Mouse (Mus musculus) neural tube, embryonic 14.5 days (tissue): ENCODE measurements around the gene Sp2. TPM values are rescaled to one million over a fixed set of nuclear protein-coding genes. Genes with fewer than 3 reads are reported as not detected.

Experiments
- ATAC-seq: fragments of 200-750 bp; cut with Nextera tagmentation; 2 replicates; pipeline ENCODE4 v1.8.0; 2017; ENCODE audit warnings: low read depth, mild to moderate bottlenecking, moderate TSS enrichment, moderate library complexity
- H3K27ac ChIP-seq: fragments of 300-500 bp; sonication (generic); 2 replicates; pipeline ENCODE4 v1.5.1; 2014; ENCODE audit warnings: low read depth, mild to moderate bottlenecking, control low read depth, low read length, moderate library complexity, mixed read lengths
- H3K27me3 ChIP-seq: fragments of 300-500 bp; sonication (generic); 2 replicates; pipeline ENCODE4 v1.6.1; 2014; ENCODE audit warnings: low read length; ENCODE audit not compliant: control insufficient read depth, insufficient read depth
- H3K36me3 ChIP-seq: fragments of 300-500 bp; sonication (generic); 2 replicates; pipeline ENCODE4 v1.6.1; 2014; ENCODE audit warnings: low read length, mixed read lengths; ENCODE audit not compliant: control insufficient read depth, insufficient read depth
- H3K4me1 ChIP-seq: fragments of 300-500 bp; sonication (generic); 2 replicates; pipeline ENCODE4 v1.6.1; 2014; ENCODE audit warnings: low read length; ENCODE audit not compliant: control insufficient read depth, insufficient read depth
- H3K4me2 ChIP-seq: fragments of 300-500 bp; sonication (generic); 2 replicates; pipeline ENCODE4 v1.6.1; 2014; ENCODE audit warnings: mild to moderate bottlenecking, low read depth, low read length, control low read depth
- H3K4me3 ChIP-seq: fragments of 300-500 bp; sonication (generic); 2 replicates; pipeline ENCODE4 v1.5.1; 2014; ENCODE audit warnings: low read depth, low read length, control low read depth, mixed read lengths
- H3K9ac ChIP-seq: fragments of 300-500 bp; sonication (generic); replicated peaks from 2 replicates; pipeline ENCODE4 v1.6.1; 2014; ENCODE audit warnings: low read depth, mild to moderate bottlenecking, control low read depth, low read length, mixed read lengths
- H3K9me3 ChIP-seq: fragments of 300-500 bp; sonication (generic); 2 replicates; pipeline ENCODE4 v1.6.1; 2016; ENCODE audit warnings: low read length; ENCODE audit not compliant: control insufficient read depth
- WGBS: fragments of 180-500 bp; shearing (Covaris S2); extraction: QIAGEN DNeasy Blood & Tissue Kit; methylation state at CpG from one replicate; pipeline ENCODE4 v1.1.7; 2014; 5-methylcytosine and 5-hydroxymethylcytosine counted together
- polyA plus RNA-seq: library from polyadenylated mRNA; unstranded; fragments of >200 nt; fragmentation: Nextera tagmentation; extraction: Ambion mirVana; gene quantifications from 2 replicates; pipeline ENCODE4 v1.2.1, GENCODE M21; 2014

Sp2 gene
- polyA plus RNA-seq, 1 experiment from 2014 or later = 14.7 TPM

- Histone ChIP-seq H3K9me3 (no peaks in the 10 kb centered on the region), H3K36me3 (no peaks in the 10 kb centered on the region), H3K4me2 (peak overlapping the region; percentile 11; the same call in 1 of the 2 replicates), H3K4me3 (no peak overlapping the region), H3K27ac (no peak overlapping the region), H3K4me1 (peaks cover 4% of the 10 kb centered on the region; the same call in 1 of the 2 replicates), H3K9ac (no peak overlapping the region), H3K27me3 (no peaks in the 10 kb centered on the region)
- no peak for ATAC-seq
- 85% methylated on average over 11 of the region's 11 CpGs for WGBS
Measured at GRCm38 (mm10) chr11:96967544-96968269, 15.1 kb downstream of the Sp2 start.

GRCm38 (mm10) chr11:96966914-96967543 is 15.7 kb downstream of the Sp2 start:
- 87% methylated on average over 13 of the region's 13 CpGs for WGBS
- H3K4me1 ChIP-seq = no peaks in the 10 kb centered on the region
- no peak overlapping the region for H3K9ac ChIP-seq
- H3K9me3 ChIP-seq = no peaks in the 10 kb centered on the region
- no peaks in the 10 kb centered on the region for H3K27me3 ChIP-seq
- no peak overlapping the region for H3K4me3 ChIP-seq
- no peaks in the 10 kb centered on the region for H3K36me3 ChIP-seq
- H3K27ac ChIP-seq = no peak overlapping the region
- ATAC-seq = no peak
- H3K4me2 ChIP-seq = peak overlapping the region; percentile 11; the same call in 1 of the 2 replicates

GRCm38 (mm10) chr11:96966172-96966571 is 16.6 kb downstream of the Sp2 start:
- Histone ChIP-seq H3K36me3 (peaks cover 4% of the 10 kb centered on the region; the same call in 1 of the 2 replicates), H3K4me2 (no peak overlapping the region), H3K9me3 (no peaks in the 10 kb centered on the region), H3K9ac (no peak overlapping the region), H3K27me3 (no peaks in the 10 kb centered on the region), H3K4me1 (no peaks in the 10 kb centered on the region), H3K27ac (no peak overlapping the region), H3K4me3 (no peak overlapping the region)
- 93% methylated on average over 3 of the region's 3 CpGs for WGBS
- no peak for ATAC-seq

- no peaks in the 10 kb centered on the region for H3K9me3 ChIP-seq
- H3K4me3 ChIP-seq = no peak overlapping the region
- H3K9ac ChIP-seq = no peak overlapping the region
- H3K4me1 ChIP-seq = no peaks in the 10 kb centered on the region
- WGBS = 16% methylated on average over 8 of the region's 8 CpGs
- no peaks in the 10 kb centered on the region for H3K27me3 ChIP-seq
- H3K4me2 ChIP-seq = no peak overlapping the region
- ATAC-seq = peak; percentile 58; the same call in 1 of the 2 replicates
- H3K36me3 ChIP-seq = peaks cover 23% of the 10 kb centered on the region
- H3K27ac ChIP-seq = no peak overlapping the region
Measured at GRCm38 (mm10) chr11:96963580-96963979, 19.2 kb downstream of the Sp2 start.

GRCm38 (mm10) chr11:96957061-96957805 is 25.5 kb downstream of the Sp2 start:
- Histone ChIP-seq H3K4me2 (no peak overlapping the region), H3K9ac (no peak overlapping the region), H3K9me3 (no peaks in the 10 kb centered on the region), H3K27ac (no peak overlapping the region), H3K4me3 (no peak overlapping the region), H3K27me3 (no peaks in the 10 kb centered on the region), H3K36me3 (peaks cover 59% of the 10 kb centered on the region), H3K4me1 (no peaks in the 10 kb centered on the region)
- 96% methylated on average over 10 of the region's 10 CpGs for WGBS
- no peak for ATAC-seq

- Histone ChIP-seq H3K4me3 (no peak overlapping the region), H3K4me2 (no peak overlapping the region), H3K27me3 (no peaks in the 10 kb centered on the region), H3K36me3 (peaks cover 59% of the 10 kb centered on the region), H3K27ac (no peak overlapping the region), H3K4me1 (no peaks in the 10 kb centered on the region), H3K9ac (no peak overlapping the region), H3K9me3 (no peaks in the 10 kb centered on the region)
- ATAC-seq = no peak
- 63% methylated on average over 20 of the region's 20 CpGs for WGBS
Measured at GRCm38 (mm10) chr11:96956009-96956724, 26.6 kb downstream of the Sp2 start.

GRCm38 (mm10) chr11:96955094-96955493 is 27.7 kb downstream of the Sp2 start:
- H3K27me3 ChIP-seq = no peaks in the 10 kb centered on the region
- no peaks in the 10 kb centered on the region for H3K4me1 ChIP-seq
- no peak for ATAC-seq
- no peak overlapping the region for H3K4me2 ChIP-seq
- H3K4me3 ChIP-seq = no peak overlapping the region
- peaks cover 49% of the 10 kb centered on the region for H3K36me3 ChIP-seq
- 93% methylated on average over 4 of the region's 4 CpGs for WGBS
- no peak overlapping the region for H3K9ac ChIP-seq
- no peaks in the 10 kb centered on the region for H3K9me3 ChIP-seq
- no peak overlapping the region for H3K27ac ChIP-seq

GRCm38 (mm10) chr11:96952896-96953295 is 29.9 kb downstream of the Sp2 start:
- Histone ChIP-seq H3K27me3 (no peaks in the 10 kb centered on the region), H3K9me3 (no peaks in the 10 kb centered on the region), H3K36me3 (peaks cover 40% of the 10 kb centered on the region), H3K4me3 (no peak overlapping the region), H3K4me2 (no peak overlapping the region), H3K27ac (no peak overlapping the region), H3K4me1 (no peaks in the 10 kb centered on the region), H3K9ac (no peak overlapping the region)
- 84% methylated on average over 6 of the region's 6 CpGs for WGBS
- no peak for ATAC-seq
